Mouse (Mus musculus) limb, embryonic 14.5 days (tissue): ENCODE measurements around the gene Chrnb2. TPM values are rescaled to one million over a fixed set of nuclear protein-coding genes. Genes with fewer than 3 reads are reported as not detected.

Experiments
- ATAC-seq: fragments of 200-750 bp; cut with Nextera tagmentation; 2 replicates; pipeline ENCODE4 v1.8.0; 2017; ENCODE audit warnings: low read depth, moderate number of reproducible peaks, moderate TSS enrichment; ENCODE audit not compliant: low FRiP score
- DNase-seq: peaks from one replicate; pipeline ENCODE4 v3.0.0-alpha.2; 2015; ENCODE audit warnings: low spot score
- H3K27ac ChIP-seq: fragments of 300-500 bp; sonication (generic); replicated peaks from 2 replicates; pipeline ENCODE4 v1.5.1; 2014; ENCODE audit warnings: low read depth, mild to moderate bottlenecking, low read length, moderate library complexity, mixed read lengths
- H3K27me3 ChIP-seq: fragments of 300-500 bp; sonication (generic); 2 replicates; pipeline ENCODE4 v1.6.1; 2014; ENCODE audit warnings: low read length, mixed read lengths; ENCODE audit not compliant: control insufficient read depth, insufficient read depth
- H3K36me3 ChIP-seq: fragments of 300-500 bp; sonication (generic); 2 replicates; pipeline ENCODE4 v1.6.1; 2014; ENCODE audit warnings: mild to moderate bottlenecking, low read length, moderate library complexity, mixed read lengths; ENCODE audit not compliant: control insufficient read depth, insufficient read depth
- H3K4me1 ChIP-seq: fragments of 300-500 bp; sonication (generic); 2 replicates; pipeline ENCODE4 v1.6.1; 2014; ENCODE audit warnings: antibody characterized with exemption, low read length, mixed read lengths; ENCODE audit not compliant: control insufficient read depth, insufficient read depth
- H3K4me2 ChIP-seq: fragments of 300-500 bp; sonication (generic); replicated peaks from 2 replicates; pipeline ENCODE4 v1.6.1; 2014; ENCODE audit warnings: low read depth, mild to moderate bottlenecking, low read length, moderate library complexity; ENCODE audit not compliant: severe bottlenecking
- H3K4me3 ChIP-seq: fragments of 300-500 bp; sonication (generic); replicated peaks from 2 replicates; pipeline ENCODE4 v1.5.1; 2014; ENCODE audit warnings: low read length
- H3K9ac ChIP-seq: fragments of 300-500 bp; sonication (generic); 2 replicates; pipeline ENCODE4 v1.6.1; 2014; ENCODE audit warnings: mild to moderate bottlenecking, low read depth, low read length, moderate library complexity; ENCODE audit not compliant: severe bottlenecking
- H3K9me3 ChIP-seq: fragments of 300-500 bp; sonication (generic); 2 replicates; pipeline ENCODE4 v1.6.1; 2016; ENCODE audit warnings: low read length; ENCODE audit not compliant: control insufficient read depth
- POLR2A ChIP-seq: fragments of 200-500 bp; IDR thresholded peaks from 2 replicates; pipeline ENCODE4 v1.8.0; 2012; ENCODE audit warnings: inconsistent platforms, mild to moderate bottlenecking, moderate library complexity, borderline replicate concordance; ENCODE audit not compliant: insufficient read depth, insufficient read length; ENCODE audit errors: extremely low read depth
- WGBS: fragments of 180-500 bp; shearing (Covaris S2); extraction: QIAGEN DNeasy Blood & Tissue Kit; methylation state at CpG from one replicate; pipeline ENCODE4 v1.1.7; 2014; 5-methylcytosine and 5-hydroxymethylcytosine counted together
- polyA plus RNA-seq, 2 experiments: library from polyadenylated mRNA; depleted of rRNA in 1 of 2; stranded (reverse) in 1 of 2; unstranded in 1 of 2; fragments of >200 nt; fragmentation: Nextera tagmentation in 1 of 2; extraction: Ambion mirVana in 1 of 2; gene quantifications; 2 replicates each; pipeline versions ENCODE4 v1.2.1 to v1.2.3; 2012 to 2014

Chrnb2 gene
- polyA plus RNA-seq (2012; rRNA removed): 0.43 and 0.64 TPM in 2 replicates
- polyA plus RNA-seq (2014; fragmentation: Nextera tagmentation; extraction: Ambion mirVana): 0.37 and 0.55 TPM in 2 replicates

- DNase-seq (peak; percentile 69), ATAC-seq (peak; percentile 87)
- WGBS: 1% methylated on average over 36 of the region's 36 CpGs
Measured at GRCm38 (mm10) chr3:89764119-89764724, at the start of gene Chrnb2. Chrnb2 (minus strand) TSS chr3:89764632.

GRCm38 (mm10) chr3:89814051-89814450 is 49.6 kb upstream of the Chrnb2 start:
- H3K27ac ChIP-seq: no peak overlapping the region
- no peaks in the 10 kb centered on the region for H3K4me1 ChIP-seq
- 73% methylated on average over 7 of the region's 7 CpGs for WGBS
- no peaks in the 10 kb centered on the region for H3K36me3 ChIP-seq
- H3K9me3 ChIP-seq: no peaks in the 10 kb centered on the region
- TF ChIP-seq POLR2A: no peak
- no peak overlapping the region for H3K4me3 ChIP-seq
- H3K4me2 ChIP-seq: no peak overlapping the region
- DNase-seq: no peak
- ATAC-seq: no peak
- no peak overlapping the region for H3K9ac ChIP-seq
- no peaks in the 10 kb centered on the region for H3K27me3 ChIP-seq

More at GRCm38 (mm10) chr3:89764119-89764724, at the start of gene Chrnb2:
- H3K36me3 ChIP-seq: no peaks in the 10 kb centered on the region
- H3K4me1 ChIP-seq: peaks cover 4% of the 10 kb centered on the region; the same call in 1 of the 2 replicates
- peak within 1 kb of the TSS; percentile 35 for H3K4me2 ChIP-seq
- no peak within 1 kb of the TSS; the same call in 1 of the 2 replicates for H3K4me3 ChIP-seq
- H3K27me3 ChIP-seq: no peaks in the 10 kb centered on the region
- no peak for TF ChIP-seq POLR2A
- no peaks in the 10 kb centered on the region for H3K9me3 ChIP-seq
- no peak within 1 kb of the TSS for H3K9ac ChIP-seq
- H3K27ac ChIP-seq: no peak within 1 kb of the TSS

GRCm38 (mm10) chr3:89812166-89812565 is 47.7 kb upstream of the Chrnb2 start:
- H3K4me2 ChIP-seq: no peak overlapping the region
- H3K9ac ChIP-seq: no peak overlapping the region
- TF ChIP-seq POLR2A: no peak
- 68% methylated on average over 3 of the region's 3 CpGs for WGBS
- H3K36me3 ChIP-seq: no peaks in the 10 kb centered on the region
- no peak for ATAC-seq
- no peak for DNase-seq
- no peaks in the 10 kb centered on the region for H3K9me3 ChIP-seq
- no peak overlapping the region for H3K27ac ChIP-seq
- H3K4me1 ChIP-seq: no peaks in the 10 kb centered on the region
- no peaks in the 10 kb centered on the region for H3K27me3 ChIP-seq
- no peak overlapping the region for H3K4me3 ChIP-seq

DNA sequence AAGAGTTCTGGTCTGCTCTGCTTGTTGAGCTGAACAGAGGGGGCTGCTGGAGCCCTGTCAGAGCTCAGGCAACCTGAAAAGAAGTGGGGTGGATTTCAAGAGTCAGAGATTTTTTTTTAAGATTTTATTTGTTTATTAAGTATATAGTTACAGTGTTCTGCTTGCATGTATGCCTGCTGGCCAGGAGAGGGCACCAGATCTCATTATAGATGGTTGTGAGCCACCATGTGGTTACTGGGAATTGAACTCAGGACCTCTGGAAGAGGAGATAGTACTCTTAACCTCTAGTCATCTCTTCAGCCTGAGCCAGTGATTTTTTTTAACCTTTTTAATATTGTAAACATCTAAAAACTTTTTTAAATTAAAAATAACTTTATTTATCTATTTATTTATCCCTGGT is 46.4 kb upstream of the Chrnb2 start:
- H3K4me3 ChIP-seq: no peak overlapping the region
- H3K4me2 ChIP-seq: no peak overlapping the region
- H3K36me3 ChIP-seq: no peaks in the 10 kb centered on the region
- ATAC-seq (no peak), DNase-seq (no peak)
- no peak overlapping the region for H3K9ac ChIP-seq
- no peak for TF ChIP-seq POLR2A
- H3K4me1 ChIP-seq: no peaks in the 10 kb centered on the region
- H3K9me3 ChIP-seq: no peaks in the 10 kb centered on the region
- H3K27ac ChIP-seq: no peak overlapping the region
- H3K27me3 ChIP-seq: no peaks in the 10 kb centered on the region

- Histone ChIP-seq H3K27me3 (no peaks in the 10 kb centered on the region), H3K4me3 (no peak overlapping the region), H3K27ac (no peak overlapping the region), H3K4me1 (no peaks in the 10 kb centered on the region), H3K9ac (no peak overlapping the region), H3K36me3 (no peaks in the 10 kb centered on the region), H3K4me2 (no peak overlapping the region), H3K9me3 (no peaks in the 10 kb centered on the region)
- TF ChIP-seq POLR2A: no peak
- WGBS: 53% methylated on average over 9 of the region's 9 CpGs
- no peak for DNase-seq
- ATAC-seq: no peak
Measured at GRCm38 (mm10) chr3:89808638-89809037, 44.2 kb upstream of the Chrnb2 start.
